Mouse (Mus musculus) neural tube, embryonic 10.5 days (tissue): Measurements from ENCODE around the gene Herc1.

Source experiments
- DNase-seq: peaks from one replicate; pipeline ENCODE4 v3.0.0-alpha.2; 2017; ENCODE audit warnings: low spot score; ENCODE audit errors: extremely low spot score

The Herc1 gene

DNA sequence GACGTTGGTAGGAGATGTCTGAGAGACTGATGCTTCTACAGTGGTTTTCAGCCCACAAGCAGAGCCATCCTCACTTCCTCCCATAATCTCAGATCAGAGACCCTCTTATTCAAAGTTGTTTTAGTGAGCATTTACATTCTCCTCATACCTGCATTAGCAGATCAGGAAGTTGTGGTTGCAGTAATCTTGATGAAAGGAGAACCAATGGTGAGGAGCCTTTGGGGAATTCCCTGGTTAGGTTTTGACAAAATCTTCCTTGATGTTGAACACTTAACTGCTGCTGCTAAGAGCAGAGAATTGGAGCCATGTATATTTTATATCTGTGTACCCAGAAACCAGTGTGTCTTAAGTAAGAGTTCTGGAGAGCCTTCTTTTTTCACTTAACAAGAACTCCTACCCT is 142.1 kb downstream of the Herc1 start:
- no peak for DNase-seq

DNA sequence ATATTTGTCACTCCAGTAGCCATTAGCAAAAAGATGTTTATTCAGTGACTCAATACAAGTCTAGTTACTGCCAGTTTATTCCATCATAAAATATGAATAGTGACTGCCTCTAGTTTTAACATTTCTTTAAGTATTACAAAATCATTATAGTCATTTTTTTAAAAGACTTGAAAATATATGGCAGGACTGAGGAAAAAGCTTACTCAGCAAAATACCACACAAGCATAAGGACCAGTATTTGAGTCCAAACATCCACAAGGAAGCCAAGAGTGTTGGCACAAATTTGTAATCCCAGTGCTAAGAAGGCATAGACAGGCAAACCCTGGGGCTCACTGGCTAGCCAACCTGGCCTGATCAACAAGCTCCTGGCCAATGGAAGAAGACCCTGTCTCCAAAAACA is 143.7 kb downstream of the Herc1 start:
- DNase-seq: no peak

DNA sequence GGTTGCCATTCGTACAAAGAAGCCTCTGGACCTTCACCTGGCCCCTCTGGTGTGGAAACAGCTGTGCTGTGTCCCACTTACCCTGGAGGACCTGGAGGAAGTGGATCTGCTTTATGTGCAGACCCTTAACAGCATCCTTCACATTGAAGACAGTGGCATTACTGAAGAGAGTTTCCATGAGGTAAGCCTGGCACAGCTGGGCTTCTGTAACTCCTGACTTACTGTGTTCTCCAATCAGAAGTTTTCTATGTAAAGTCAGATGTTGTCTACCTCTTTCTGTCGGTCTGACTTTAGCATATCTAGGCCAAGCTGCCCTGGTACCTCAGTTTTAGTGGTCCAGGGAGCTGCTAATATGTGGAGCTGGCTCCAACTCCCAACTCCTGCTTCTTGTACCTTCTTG is 151.0 kb downstream of the Herc1 start:
- no peak for DNase-seq

DNA sequence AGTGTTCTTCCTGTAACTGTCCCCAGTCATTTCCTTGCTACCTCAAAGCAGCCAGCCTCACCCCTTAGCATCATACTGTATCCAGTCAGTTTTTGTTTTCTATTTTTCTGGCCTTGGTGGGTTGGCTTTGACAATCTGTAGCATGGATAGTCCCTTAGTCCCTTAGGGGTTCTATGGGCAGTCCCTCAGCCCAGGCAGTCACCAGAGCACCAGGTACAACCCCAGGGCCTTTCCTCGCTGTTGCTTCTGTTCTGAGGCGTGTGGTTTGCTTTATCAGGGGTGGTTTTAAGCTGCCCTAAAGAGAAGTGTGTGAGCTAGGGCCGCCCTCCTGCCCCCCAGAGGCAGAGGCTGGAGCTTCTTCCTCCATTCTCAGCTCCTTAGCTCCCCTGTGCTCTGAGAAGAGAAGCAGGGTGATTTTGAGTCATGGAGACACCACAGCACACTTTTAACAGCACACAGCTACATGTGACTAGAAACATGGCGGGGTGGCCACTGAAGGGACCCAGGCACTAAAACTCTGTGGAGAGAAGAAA is 153.7 kb downstream of the Herc1 start:
- DNase-seq: no peak

DNA sequence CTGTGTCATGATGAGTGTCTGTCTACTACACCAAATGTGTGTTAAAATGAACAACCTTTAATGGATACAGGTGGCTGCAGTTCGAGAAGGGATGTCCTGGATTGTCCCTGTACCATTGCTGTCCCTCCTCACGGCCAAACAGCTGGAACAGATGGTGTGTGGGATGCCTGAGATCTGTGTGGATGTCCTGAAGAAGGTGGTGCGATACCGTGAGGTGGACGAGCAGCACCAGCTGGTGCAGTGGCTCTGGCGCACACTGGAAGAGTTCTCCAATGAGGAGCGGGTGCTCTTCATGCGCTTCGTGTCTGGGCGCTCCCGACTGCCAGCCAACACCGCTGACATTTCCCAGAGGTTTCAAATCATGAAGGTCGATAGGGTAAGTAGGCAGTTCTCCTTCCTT is 154.3 kb downstream of the Herc1 start:
- no peak for DNase-seq

DNA sequence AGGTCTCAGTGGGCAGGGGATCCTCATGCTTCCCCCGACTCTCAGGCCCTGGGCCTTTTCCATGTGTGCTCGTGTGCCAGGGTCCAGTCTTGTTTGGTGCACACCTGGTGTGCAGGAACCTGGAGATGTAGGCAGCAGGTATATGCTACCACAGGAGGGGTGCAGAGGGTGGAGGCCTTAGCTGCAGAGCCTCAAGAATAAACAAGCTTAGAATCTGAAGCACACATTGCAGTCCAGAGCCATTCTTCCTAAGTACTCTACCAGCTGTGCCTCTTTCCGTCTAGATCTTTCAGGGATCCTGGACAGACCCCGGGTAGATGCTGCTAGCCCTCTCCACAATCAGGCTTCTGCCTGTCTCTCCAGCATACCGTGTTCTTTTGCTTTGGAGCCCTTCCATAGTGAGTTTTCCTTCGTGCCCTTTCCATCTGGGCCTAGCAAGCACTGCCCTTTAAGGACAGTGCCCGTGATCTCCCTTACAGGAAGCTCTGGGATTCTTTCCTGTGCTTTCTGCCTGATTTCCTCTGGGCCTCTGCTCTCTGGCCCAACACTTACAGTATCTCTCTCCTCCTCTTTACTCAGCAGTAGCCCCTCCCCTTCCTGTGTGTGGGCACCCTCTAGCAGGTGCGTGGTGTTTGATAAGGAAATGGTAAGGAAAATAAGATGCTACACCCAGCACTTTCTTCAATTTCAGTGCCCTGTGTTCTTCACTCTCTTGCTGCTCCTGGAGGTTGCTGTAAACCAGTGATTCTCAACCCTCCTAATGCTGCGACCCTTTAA is 155.1 kb downstream of the Herc1 start:
- DNase-seq: no peak

DNA sequence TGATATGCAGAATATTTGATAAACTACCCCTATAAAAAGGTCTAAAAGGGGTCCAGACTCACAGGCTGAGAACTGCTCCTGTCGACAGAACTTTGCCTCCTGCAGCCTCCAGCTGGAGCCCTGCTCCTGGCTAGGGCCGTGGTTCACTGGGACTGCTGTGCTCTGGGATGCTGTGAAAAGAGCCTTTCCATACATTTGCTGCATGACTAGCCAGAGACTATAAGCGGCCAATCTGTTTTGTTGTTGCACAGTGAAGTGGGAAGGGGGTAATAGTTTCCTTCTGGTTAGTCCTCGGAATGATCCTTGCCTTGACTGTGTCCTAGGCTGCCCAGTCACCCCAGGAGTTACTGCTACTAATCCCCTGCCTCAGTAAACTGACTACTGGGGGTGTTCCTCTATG is 155.8 kb downstream of the Herc1 start:
- DNase-seq: no peak

DNA sequence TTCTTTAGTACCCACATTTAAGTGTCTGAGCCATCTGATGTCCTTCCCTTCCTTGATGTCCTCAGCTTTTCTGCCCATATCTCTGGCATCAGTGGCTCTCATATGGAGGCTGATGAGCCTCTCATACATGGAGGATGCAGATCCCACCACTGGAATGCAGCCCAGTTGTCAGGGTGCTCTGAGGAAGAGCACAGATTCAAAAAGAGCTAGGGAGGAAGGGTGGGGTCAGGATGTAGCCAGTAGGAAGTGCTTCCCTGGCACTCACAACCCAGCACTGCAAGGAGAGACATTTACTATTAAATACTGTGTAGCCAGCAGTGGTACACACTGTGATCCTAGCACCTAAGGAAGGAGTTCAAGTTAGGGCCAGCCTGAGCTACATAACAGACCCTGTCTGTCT is 156.2 kb downstream of the Herc1 start:
- DNase-seq: no peak

DNA sequence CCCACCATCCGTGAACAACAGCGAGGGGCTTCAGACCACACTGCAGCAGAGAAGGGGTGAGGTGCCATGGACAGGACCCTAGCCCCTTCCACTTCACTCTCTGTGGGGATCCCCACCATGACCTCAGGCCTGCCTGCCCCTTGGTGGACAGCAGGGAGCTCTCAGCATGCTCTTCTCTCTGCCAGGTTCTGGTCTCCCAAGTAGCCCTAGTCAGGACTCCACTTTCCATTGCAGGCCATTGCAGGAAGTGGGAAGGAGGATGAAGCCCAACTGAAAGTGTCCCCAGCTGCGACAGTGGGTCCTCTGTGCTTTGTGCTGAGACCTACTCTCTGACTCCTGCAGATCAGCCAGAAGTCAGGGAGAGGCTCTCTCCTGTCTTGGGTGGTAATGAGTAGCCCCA is 157.4 kb downstream of the Herc1 start:
- DNase-seq: no peak

DNA sequence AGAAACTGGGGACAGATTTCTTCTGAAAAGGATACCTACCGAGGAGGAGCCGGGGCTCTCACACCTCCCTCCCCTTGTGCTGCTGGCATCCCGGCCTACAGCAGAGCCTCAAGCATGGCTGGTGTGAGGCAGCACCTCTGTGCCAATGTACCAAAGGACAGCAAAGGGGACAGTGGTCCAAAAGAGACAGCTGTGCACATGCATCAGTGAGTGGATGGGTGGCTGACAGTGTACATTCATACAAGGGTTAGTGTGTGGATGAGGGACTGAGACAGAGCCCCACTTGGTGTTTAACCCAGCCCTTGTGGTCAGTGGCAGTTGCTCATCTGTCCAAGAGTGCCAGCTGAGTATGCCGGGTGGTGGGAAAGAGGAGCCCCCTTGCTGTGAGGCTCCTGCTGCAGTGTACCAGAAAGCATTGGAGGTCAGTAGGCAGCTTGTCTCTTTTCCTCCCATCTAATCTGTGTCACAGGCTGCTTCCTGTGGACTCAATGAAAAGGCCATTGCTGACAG is 158.7 kb downstream of the Herc1 start:
- DNase-seq: no peak

DNA sequence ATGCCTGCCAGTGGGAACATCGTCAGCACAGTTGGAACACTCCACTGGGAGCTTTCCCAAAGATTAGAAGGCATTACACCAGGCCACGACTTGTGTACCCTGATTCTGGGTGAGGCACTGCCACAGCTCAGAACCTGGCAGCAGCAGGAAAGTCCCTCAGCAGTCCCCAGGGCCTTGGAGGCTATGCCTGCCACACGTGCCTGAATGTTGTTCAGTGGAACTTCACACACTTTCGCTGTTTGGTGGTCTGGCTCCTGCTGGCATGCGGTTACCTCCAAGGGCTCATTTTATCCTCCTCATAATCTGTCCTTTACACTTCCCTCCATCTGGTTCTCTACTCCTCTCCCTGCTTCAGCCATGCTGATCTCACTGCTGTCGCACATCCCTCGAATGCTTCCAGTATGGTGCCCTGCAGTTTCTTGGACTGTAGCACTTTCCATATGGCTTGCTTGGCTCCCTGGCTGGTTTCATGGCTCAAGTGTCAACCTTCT is 160.1 kb downstream of the Herc1 start:
- DNase-seq: no peak

DNA sequence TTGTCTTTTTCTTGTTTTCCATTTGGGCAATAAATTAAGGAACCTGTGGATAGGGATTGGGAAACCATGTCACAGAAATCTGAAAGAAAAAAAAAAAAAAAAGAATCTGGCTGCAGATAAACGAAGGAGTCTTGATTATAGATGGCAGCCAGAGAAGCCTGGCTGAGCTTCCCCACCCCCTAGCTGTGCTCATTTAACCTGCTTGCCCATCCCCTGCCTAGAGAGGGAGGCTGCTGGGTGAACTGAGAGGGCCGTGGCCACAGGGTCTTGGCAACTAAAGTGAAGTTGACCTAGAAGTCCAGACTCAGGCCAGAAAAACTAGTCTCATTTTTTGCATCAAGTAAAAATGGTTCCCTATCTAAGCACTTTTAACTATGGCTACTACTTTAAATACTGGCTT is 160.7 kb downstream of the Herc1 start:
- DNase-seq: peak; percentile 38

DNA sequence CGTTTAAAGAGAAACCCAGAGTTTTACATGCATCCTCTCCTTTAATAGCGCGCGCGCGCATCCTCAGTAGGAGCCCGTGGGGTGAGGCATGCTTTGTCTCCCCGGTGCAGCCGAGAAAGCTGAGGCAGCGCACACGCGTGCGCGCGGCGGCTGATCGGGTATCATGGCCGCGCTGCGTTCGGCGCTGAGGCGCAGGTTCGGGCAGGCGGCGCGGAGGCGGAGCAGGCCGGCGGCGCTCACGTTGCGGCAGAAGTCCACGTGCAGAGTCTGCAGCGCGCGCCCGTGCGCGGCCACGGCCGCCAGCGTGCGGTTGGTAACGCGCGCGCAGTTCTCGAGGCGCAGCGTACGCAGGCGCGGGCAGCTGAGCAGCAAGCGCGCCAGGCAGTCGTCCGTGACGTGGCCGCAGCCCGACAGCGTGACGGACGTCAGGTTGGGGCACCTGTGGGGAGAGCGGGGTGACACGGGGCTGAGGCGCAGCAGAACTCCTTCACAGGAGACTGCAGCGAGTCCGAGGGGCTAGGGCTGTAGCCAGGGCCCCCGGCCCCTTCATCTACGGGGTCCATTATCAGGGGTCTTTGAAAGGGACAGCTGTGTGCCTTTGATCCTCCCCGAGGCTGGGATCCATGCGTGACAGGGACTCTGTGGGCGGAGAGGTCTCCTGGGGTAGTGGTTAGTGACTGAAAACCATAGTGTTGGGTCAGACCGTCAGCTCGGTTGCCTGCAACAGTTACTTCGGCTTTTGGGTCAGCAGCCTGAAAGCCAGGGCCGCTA is 161.5 kb downstream of the Herc1 start:
- DNase-seq: peak; percentile 89

DNA sequence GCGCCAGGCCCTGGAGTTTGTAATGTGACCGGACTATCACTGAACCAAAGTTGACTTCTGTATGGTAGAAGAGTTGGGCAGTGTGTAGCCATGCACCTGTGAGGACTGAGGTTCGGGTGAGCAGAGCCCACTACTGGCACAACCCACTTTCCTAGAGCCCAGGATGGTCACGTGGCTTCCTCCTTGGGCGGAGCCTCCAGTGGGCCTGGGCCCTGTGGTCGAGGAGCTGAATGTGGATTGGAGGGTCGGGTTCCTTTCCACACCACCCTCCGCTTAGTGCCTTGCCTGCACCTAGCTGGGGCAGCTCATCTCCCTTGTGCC is 162.1 kb downstream of the Herc1 start:
- DNase-seq: peak; percentile 87

DNA sequence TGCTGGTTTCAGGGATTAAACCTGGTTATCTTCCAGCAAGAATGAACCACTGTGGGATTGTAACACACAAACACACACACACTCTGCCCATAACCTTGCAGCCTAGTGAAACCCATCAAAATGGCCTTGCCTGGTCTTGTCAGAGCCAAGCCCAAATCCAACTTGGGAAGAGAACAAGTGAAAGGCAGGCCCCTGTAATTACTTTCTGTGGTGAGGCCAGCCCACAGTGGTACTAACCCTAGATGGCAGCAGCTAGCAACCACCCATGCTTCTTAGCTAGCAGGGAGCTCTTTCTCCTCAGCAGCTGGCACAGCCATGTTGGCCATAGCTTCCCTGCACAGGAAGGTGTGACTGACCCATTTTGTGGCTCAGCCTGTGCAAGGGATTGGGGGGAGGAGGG is 162.9 kb downstream of the Herc1 start:
- DNase-seq: no peak

DNA sequence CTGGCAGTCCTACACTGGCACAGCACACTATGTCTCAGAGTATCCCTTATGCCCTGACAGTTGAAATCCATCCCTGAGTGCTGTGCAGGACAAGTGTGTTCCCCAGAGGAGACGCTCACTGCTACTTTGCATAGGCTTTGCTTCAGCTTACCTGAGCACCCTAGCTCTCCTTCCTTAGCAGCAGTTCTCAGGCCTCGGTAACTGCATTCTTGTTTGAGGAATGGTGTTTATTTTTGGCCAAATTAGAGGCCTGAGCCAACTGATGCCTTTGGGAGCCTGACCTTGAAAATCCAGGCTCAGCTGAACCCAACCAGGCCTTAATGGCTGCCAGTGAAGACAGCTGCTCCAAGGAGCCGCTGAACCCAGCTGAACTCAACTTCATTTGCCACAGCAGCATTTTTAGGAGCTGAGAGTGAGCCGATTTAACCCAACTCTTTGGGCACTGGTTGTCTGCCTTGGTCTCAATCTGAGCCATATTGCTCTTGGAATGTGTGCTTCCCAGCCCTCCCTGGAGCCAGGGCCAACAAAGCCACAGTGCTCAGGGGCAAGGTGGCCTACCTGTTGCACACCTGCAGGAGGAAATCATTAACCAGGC is 163.5 kb downstream of the Herc1 start:
- DNase-seq: no peak

DNA sequence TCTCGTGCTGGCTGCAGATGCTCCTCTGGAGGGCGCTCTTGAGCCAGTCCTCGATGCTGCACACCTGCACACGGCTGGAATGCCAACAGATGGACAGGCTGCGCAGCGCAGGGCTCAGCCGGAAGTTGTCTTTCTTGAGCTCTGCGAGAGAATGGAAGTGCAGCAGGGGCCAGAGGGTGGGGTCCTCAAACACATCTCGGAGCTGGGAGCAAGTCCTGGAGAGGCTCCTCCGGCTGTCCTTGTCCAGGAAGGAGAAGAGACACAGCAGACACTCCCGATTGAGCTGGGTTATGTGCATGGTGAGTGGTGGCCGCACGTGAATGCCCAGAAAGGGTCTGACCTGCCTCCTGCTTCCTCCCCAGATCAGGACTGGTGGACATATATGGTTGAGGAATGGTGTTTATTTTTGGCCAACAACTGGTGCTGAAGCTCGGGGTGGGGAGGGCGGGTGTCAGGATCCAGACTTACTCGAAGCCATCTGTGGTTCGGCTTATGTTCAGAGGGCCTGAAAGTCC is 164.1 kb downstream of the Herc1 start, which contains the start of gene Fbxl22:
Fbxl22 (minus strand) TSS at position 338 of the 515 bp plus-strand sequence.
- DNase-seq: no peak

DNA sequence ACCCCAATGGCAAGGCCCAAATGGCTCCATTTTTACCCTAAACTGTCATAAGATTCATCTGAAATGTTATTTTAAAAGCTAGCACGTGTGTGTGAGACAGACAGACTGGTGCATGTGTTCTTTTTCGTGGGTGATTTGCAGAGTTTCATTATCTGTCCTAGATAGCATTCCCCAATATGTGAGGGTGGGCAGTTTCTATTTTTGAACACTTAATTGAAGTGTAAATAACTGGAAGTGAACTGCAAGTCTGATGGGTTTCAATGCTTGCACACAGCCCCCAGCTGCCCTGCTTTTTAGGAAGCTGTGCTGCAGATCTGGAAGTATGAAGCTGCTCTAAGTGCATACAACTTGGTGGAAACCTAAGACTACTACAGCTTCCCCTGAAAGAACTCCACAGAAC is 164.9 kb downstream of the Herc1 start:
- DNase-seq: no peak

DNA sequence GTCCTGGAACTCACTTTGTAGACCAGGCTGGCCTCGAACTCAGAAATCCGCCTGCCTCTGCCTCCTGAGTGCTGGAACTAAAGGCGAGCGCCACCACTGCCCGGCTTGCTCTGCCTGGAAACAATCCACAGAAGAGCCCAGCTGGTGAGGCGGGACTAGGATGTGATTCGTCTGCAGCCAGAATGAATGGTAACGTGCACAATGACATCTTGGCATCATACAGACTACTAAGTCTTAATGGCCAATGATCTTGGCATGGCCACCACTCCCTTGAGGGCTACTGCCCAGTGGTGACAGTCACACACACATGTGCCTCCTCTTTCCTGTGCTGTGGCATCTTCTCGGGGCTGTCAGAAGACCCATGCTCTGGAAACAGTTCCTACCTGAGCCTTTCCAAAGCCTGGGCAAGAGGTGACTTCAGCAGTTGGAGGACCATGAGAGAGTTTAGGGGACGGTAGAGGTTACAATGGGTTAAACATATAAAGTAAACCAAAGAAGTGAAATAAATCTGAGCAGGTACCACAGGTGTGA is 165.5 kb downstream of the Herc1 start:
- no peak for DNase-seq

DNA sequence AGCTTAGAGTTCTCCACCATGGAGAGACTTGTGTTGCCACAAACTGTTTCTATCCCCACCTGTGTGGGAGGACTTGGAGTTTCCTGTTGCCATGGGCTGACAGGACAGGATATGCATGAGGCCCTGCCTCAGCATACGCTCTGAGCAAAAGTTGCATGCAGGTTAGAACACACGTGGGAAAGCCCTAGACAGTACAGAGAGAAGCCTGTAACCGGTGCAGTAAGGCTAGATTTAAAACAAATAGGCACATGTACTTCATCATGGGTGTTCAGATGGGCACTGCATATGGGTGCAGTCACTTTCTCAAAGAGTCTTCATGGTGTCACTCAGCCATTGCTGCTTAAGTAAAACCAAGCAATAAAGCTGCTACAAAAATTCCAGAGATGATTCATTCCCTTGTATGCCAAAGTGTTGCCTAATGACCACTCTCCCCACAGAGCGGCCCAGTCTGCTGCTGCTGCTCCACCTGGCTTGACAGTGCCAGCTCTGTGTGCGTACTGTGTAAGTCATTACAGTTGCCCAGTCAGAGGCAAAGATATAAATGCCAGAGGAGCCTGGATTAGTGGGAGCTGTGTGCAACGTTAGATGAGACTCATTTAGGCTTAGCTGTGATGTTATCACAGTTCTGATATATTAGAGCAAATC is 166.2 kb downstream of the Herc1 start:
- DNase-seq: no peak

DNA sequence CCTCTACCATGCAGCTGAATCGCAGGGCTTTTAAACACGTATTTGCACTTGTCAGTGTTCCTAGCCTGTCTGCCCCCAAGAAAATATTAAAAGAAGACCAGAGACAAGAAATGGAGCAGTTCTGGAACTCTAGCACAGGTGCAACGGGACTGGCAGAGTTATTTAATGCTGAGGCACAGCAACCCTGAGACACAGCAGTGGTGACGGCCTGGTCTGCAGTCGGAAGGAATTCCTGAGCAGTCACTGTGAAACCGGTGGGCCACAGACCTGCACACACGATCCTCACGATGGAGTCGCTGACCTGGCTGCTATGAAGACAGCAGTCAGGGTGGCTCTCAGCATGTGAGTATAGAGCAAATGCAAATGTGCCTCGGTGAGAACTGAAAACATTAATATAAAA is 167.5 kb downstream of the Herc1 start:
- no peak for DNase-seq
